Mouse (Mus musculus) heart, adult 2 months (tissue): ENCODE results near the gene Gm20388. TPM values are rescaled to one million over a fixed set of nuclear protein-coding genes. Genes with fewer than 3 reads are reported as not detected.

Experiments
- DNase-seq, 2 experiments: peaks; one replicate each; pipeline ENCODE4 v3.0.0; 2021
- H3K27ac ChIP-seq: fragments of 200-600 bp; 2 replicates; pipeline ENCODE4 v1.8.1; 2022
- H3K27me3 ChIP-seq: fragments of 200-500 bp; 2 replicates; pipeline ENCODE4 v1.6.1; 2012; ENCODE audit warnings: mild to moderate bottlenecking, low read length, inconsistent platforms, mixed read lengths; ENCODE audit not compliant: control insufficient read depth, insufficient read depth
- H3K36me3 ChIP-seq: fragments of 200-500 bp; 2 replicates; pipeline ENCODE4 v1.6.1; 2012; ENCODE audit warnings: low read length, inconsistent platforms; ENCODE audit not compliant: control insufficient read depth, insufficient read depth
- H3K4me1 ChIP-seq: fragments of 200-500 bp; 2 replicates; pipeline ENCODE4 v1.6.1; 2011; ENCODE audit warnings: low read length; ENCODE audit not compliant: control insufficient read depth, insufficient read depth
- H3K4me3 ChIP-seq: fragments of 200-600 bp; 2 replicates; pipeline ENCODE4 v1.8.1; 2022
- H3K79me2 ChIP-seq: fragments of 200-500 bp; replicated peaks from 2 replicates; pipeline ENCODE4 v1.6.1; 2012; ENCODE audit warnings: mild to moderate bottlenecking, inconsistent platforms, low read length, moderate library complexity, mixed read lengths; ENCODE audit not compliant: control insufficient read depth, insufficient read depth
- H3K9ac ChIP-seq: fragments of 200-500 bp; 2 replicates; pipeline ENCODE4 v1.6.1; 2012; ENCODE audit warnings: low read depth, mild to moderate bottlenecking, control low read depth, inconsistent platforms, low read length, mixed read lengths
- CTCF ChIP-seq: fragments of 200-600 bp; IDR thresholded peaks from 2 replicates; pipeline ENCODE4 v1.8.1; 2022; ENCODE audit warnings: antibody characterized with exemption, mild to moderate bottlenecking, moderate library complexity
- EP300 ChIP-seq: fragments of 200-500 bp; IDR thresholded peaks from 2 replicates; pipeline ENCODE4 v1.6.1; 2011; ENCODE audit warnings: low read depth, low read length, control low read depth; ENCODE audit not compliant: insufficient read depth
- POLR2A ChIP-seq: fragments of 200-500 bp; IDR thresholded peaks from 2 replicates; pipeline ENCODE4 v1.6.1; 2011; ENCODE audit warnings: mild to moderate bottlenecking, low read depth, low read length, control low read depth; ENCODE audit not compliant: insufficient read depth
- whole genome bisulfite sequencing: fragments of 180-500 bp; shearing (Covaris S2); methylation state at CpG from one replicate; pipeline ENCODE4 v1.1.7; 2018; 5-methylcytosine and 5-hydroxymethylcytosine counted together
- intact Hi-C: fragments of 180-260 bp; cut with DNase I; formaldehyde crosslinking; loops from one replicate; pipeline ENCODE4 v1.15.1; 2025
- polyA plus RNA-seq: library from polyadenylated mRNA; depleted of rRNA; stranded (reverse); fragments of >200 nt; gene quantifications from 2 replicates; pipeline ENCODE4 v1.2.3, GENCODE M21; 2012
- total RNA-seq, 2 experiments: library from RNA; stranded (reverse); gene quantifications; 2 replicates each; pipeline ENCODE4 v1.2.3; 2021

Gm20388 gene
- total and polyA plus RNA-seq, 3 experiments = 1.8 to 32.3 TPM; not detected in 1

GRCm38 (mm10) chr8:123492898-123493297, 3582.3 kb downstream of the Gm20388 start:
- intact Hi-C loops = no loop called here
- H3K4me3 ChIP-seq = no peak overlapping the region
- H3K9ac ChIP-seq = no peak overlapping the region
- no peaks in the 10 kb centered on the region for H3K4me1 ChIP-seq
- no peak overlapping the region for H3K27ac ChIP-seq
- TF ChIP-seq EP300 = no peak
- TF ChIP-seq POLR2A = no peak
- no peak for TF ChIP-seq CTCF
- WGBS = 95% methylated on average over 9 of the region's 9 CpGs
- DNase-seq = no peak
- no peaks in the 10 kb centered on the region for H3K79me2 ChIP-seq
- no peaks in the 10 kb centered on the region; the same call in 1 of the 2 replicates for H3K36me3 ChIP-seq
- no peaks in the 10 kb centered on the region for H3K27me3 ChIP-seq

- WGBS = 91% methylated on average over 4 of the region's 4 CpGs
- no peak overlapping the region for H3K4me3 ChIP-seq
- no peak overlapping the region for H3K27ac ChIP-seq
- TF ChIP-seq CTCF = no peak
- TF ChIP-seq EP300 = no peak
- no peak for TF ChIP-seq POLR2A
- H3K4me1 ChIP-seq = no peaks in the 10 kb centered on the region
- no peaks in the 10 kb centered on the region for H3K36me3 ChIP-seq
- DNase-seq = no peak
- H3K9ac ChIP-seq = no peak overlapping the region
- H3K79me2 ChIP-seq = no peaks in the 10 kb centered on the region
- intact Hi-C loops = no loop called here
- no peaks in the 10 kb centered on the region for H3K27me3 ChIP-seq
Measured at GRCm38 (mm10) chr8:123497699-123498098, 3587.1 kb downstream of the Gm20388 start.

- 87% methylated on average over 11 of the region's 11 CpGs for WGBS
- H3K79me2 ChIP-seq = no peaks in the 10 kb centered on the region
- no peaks in the 10 kb centered on the region for H3K36me3 ChIP-seq
- H3K4me3 ChIP-seq = no peak overlapping the region
- H3K9ac ChIP-seq = no peak overlapping the region
- no peaks in the 10 kb centered on the region for H3K4me1 ChIP-seq
- no peak overlapping the region for H3K27ac ChIP-seq
- DNase-seq = no peak
- H3K27me3 ChIP-seq = no peaks in the 10 kb centered on the region
- intact Hi-C loops = no loop called here
- TF ChIP-seq EP300 = no peak
- TF ChIP-seq POLR2A = no peak
- TF ChIP-seq CTCF = no peak
Measured at GRCm38 (mm10) chr8:123498963-123499362, 3588.3 kb downstream of the Gm20388 start.

GRCm38 (mm10) chr8:123499556-123499955, 3588.9 kb downstream of the Gm20388 start:
- intact Hi-C loops = no loop called here
- Histone ChIP-seq H3K4me3 (no peak overlapping the region), H3K4me1 (no peaks in the 10 kb centered on the region), H3K27me3 (no peaks in the 10 kb centered on the region), H3K36me3 (no peaks in the 10 kb centered on the region), H3K79me2 (no peaks in the 10 kb centered on the region), H3K27ac (no peak overlapping the region), H3K9ac (no peak overlapping the region)
- WGBS = 93% methylated on average over 11 of the region's 11 CpGs
- TF ChIP-seq CTCF = no peak
- no peak for TF ChIP-seq EP300
- no peak for DNase-seq

- 89% methylated on average over 5 of the region's 5 CpGs for WGBS
- intact Hi-C loops = no loop called here
- Histone ChIP-seq H3K4me3 (no peak overlapping the region), H3K4me1 (no peaks in the 10 kb centered on the region), H3K9ac (no peak overlapping the region), H3K27me3 (no peaks in the 10 kb centered on the region), H3K36me3 (no peaks in the 10 kb centered on the region), H3K79me2 (no peaks in the 10 kb centered on the region), H3K27ac (no peak overlapping the region)
- DNase-seq = no peak
- TF ChIP-seq CTCF (no peak), EP300 (no peak), POLR2A (no peak)
Measured at GRCm38 (mm10) chr8:123502192-123502591, 3591.6 kb downstream of the Gm20388 start.

GRCm38 (mm10) chr8:123503801-123504467, 3593.3 kb downstream of the Gm20388 start:
- no peak for DNase-seq
- H3K4me1 ChIP-seq = no peaks in the 10 kb centered on the region
- no peak overlapping the region for H3K27ac ChIP-seq
- over 99% methylated on average over 6 of the region's 6 CpGs for WGBS
- no peaks in the 10 kb centered on the region for H3K27me3 ChIP-seq
- intact Hi-C loops = no loop called here
- H3K79me2 ChIP-seq = no peaks in the 10 kb centered on the region
- H3K36me3 ChIP-seq = no peaks in the 10 kb centered on the region
- no peak overlapping the region for H3K9ac ChIP-seq
- no peak overlapping the region for H3K4me3 ChIP-seq
- TF ChIP-seq POLR2A (no peak), CTCF (peak; percentile 36), EP300 (no peak)
